Mouse (Mus musculus) C2C12 (cell line): Measurements from ENCODE around the gene Atf3.

Experiments
- CEBPB ChIP-seq: IDR thresholded peaks from one replicate; pipeline ENCODE4 v1.6.1; 2011; ENCODE audit warnings: low read depth, mild to moderate bottlenecking, control low read depth, moderate library complexity
- CTCF ChIP-seq: IDR thresholded peaks from one replicate; pipeline ENCODE4 v1.5.1; 2011; ENCODE audit not compliant: control insufficient read depth, insufficient read depth, insufficient read length
- FOSL1 ChIP-seq: IDR thresholded peaks from one replicate; pipeline ENCODE4 v1.8.0; 2011; ENCODE audit warnings: mild to moderate bottlenecking, low read length; ENCODE audit not compliant: poor library complexity, insufficient read depth, severe bottlenecking
- MAX ChIP-seq: IDR thresholded peaks from one replicate; pipeline ENCODE4 v1.6.1; 2011; ENCODE audit warnings: mild to moderate bottlenecking, control low read depth
- MYOD1 ChIP-seq: IDR thresholded peaks from one replicate; pipeline ENCODE4 v1.6.1; 2011; ENCODE audit warnings: low read depth; ENCODE audit not compliant: control insufficient read depth, insufficient read length
- MYOG ChIP-seq: IDR thresholded peaks from one replicate; pipeline ENCODE4 v1.6.1; 2011; ENCODE audit not compliant: control insufficient read depth, insufficient read length; ENCODE audit errors: extremely low read depth
- USF1 ChIP-seq: IDR thresholded peaks from one replicate; pipeline ENCODE4 v1.6.1; 2011; ENCODE audit warnings: low read depth, mild to moderate bottlenecking, control low read depth, moderate library complexity

- TF ChIP-seq CTCF (no peak), USF1 (no peak), MAX (no peak), CEBPB (no peak), MYOG (no peak), MYOD1 (no peak), FOSL1 (no peak)
Observed at GRCm38 (mm10) chr1:191197916-191198315, 19.9 kb downstream of the Atf3 start.
